Mouse (Mus musculus): Measurements from ENCODE around the gene Mettl15. TPM values are rescaled to one million over a fixed set of nuclear protein-coding genes. Genes with fewer than 3 reads are reported as not detected.

Mettl15 gene
- polyA plus RNA-seq, 1 experiment = 6.3 TPM

- no peak for DNase-seq (ENCODE audit: low read depth)
- TF ChIP-seq CTCF (IDR thresholded peaks at IDR 0.05; ENCODE audit: borderline replicate concordance, extremely low read depth, insufficient read depth, insufficient read length) (no peak), POLR2A (IDR thresholded peaks at IDR 0.05; ENCODE audit: borderline replicate concordance, extremely low read depth, insufficient read depth, insufficient read length, poor library complexity, severe bottlenecking) (no peak)
These were observed 124.4 kb downstream of the Mettl15 start for GRCm38 (mm10) chr2:109156131-109156530.

DNA sequence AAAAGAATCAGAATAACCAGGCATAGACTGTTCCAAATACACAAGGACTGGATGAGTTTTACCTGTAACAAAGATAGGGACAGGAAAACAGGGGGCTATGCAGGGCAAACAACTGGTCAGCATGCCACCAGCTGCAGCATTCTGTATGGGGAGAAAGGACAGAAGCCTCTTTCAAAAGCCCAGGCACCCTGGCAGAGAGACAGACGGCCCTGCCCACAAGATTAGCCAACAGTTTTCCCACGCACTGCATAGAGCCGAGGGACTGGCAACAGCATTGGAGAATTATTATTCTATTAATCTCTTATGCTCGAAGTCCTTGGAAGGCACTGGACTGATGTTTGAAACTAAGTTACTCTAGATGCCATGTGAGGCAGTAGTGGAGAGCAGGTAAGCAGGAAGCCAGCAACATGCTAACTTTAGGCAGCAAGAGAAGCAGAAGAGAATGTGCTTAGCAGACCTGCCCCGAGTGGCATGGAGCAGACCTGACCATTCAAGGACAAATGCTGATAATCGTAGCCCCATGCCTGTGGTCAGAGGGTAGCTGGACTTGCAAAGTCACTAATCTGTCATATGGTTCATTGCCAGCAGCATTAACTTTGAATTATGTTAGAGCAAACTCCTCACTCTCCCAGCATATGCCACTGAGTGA lies 127.0 kb downstream of the Mettl15 start:
- TF ChIP-seq POLR2A (IDR thresholded peaks at IDR 0.05; ENCODE audit: borderline replicate concordance, extremely low read depth, insufficient read depth, insufficient read length, poor library complexity, severe bottlenecking) (no peak), CTCF (IDR thresholded peaks at IDR 0.05; ENCODE audit: borderline replicate concordance, extremely low read depth, insufficient read depth, insufficient read length) (no peak)
- peak; percentile 33 for DNase-seq (ENCODE audit: low read depth)

DNA sequence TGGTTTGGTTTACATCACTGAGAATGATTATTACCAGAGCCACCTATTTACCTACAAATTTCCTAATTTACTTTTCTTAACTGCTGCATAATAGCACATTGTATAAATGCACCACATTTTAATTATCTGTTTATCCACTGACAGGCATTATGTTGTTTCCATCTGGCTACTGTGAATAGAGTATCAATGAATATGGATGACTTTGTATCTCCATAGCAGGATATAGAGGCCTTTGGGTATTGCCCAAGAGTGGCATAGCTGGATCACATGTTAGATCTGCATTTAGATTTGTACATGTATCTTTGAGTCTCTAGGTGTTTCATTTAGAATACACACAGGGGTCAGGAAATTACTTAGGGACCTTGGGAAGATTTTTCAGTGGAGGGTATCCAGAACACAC lies 133.3 kb downstream of the Mettl15 start:
- peak; percentile 32 for DNase-seq (ENCODE audit: low read depth)
- TF ChIP-seq POLR2A (IDR thresholded peaks at IDR 0.05; ENCODE audit: borderline replicate concordance, extremely low read depth, insufficient read depth, insufficient read length, poor library complexity, severe bottlenecking) (no peak), CTCF (IDR thresholded peaks at IDR 0.05; ENCODE audit: borderline replicate concordance, extremely low read depth, insufficient read depth, insufficient read length) (no peak)

GRCm38 (mm10) chr2:109144410-109144809 lies 136.1 kb downstream of the Mettl15 start:
- DNase-seq (ENCODE audit: low read depth) = no peak
- TF ChIP-seq POLR2A (IDR thresholded peaks at IDR 0.05; ENCODE audit: borderline replicate concordance, extremely low read depth, insufficient read depth, insufficient read length, poor library complexity, severe bottlenecking) (no peak), CTCF (IDR thresholded peaks at IDR 0.05; ENCODE audit: borderline replicate concordance, extremely low read depth, insufficient read depth, insufficient read length) (no peak)

DNA sequence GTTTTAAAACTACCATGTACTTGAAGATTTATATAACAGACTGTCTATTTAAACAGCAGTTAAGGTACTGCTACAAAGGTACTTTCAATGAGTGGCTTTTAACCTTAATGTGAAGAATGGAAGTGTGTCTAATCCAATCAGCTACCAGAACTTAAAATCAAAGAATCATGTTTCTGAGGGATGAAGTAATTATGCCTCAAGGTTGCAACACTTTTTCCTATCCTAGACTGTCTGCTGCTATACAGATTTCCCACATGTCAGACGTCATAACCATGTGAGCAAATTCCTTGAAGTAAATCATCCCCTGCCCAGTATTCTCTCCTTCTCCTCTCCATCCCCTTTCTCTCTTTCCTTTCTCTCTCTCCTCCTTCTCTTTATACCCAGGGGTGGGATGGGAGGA lies 140.2 kb downstream of the Mettl15 start:
- no peak for DNase-seq (ENCODE audit: low read depth)
- TF ChIP-seq CTCF (IDR thresholded peaks at IDR 0.05; ENCODE audit: borderline replicate concordance, extremely low read depth, insufficient read depth, insufficient read length) (no peak), POLR2A (IDR thresholded peaks at IDR 0.05; ENCODE audit: borderline replicate concordance, extremely low read depth, insufficient read depth, insufficient read length, poor library complexity, severe bottlenecking) (no peak)

- DNase-seq (ENCODE audit: low read depth) = peak; percentile 11
- TF ChIP-seq POLR2A (IDR thresholded peaks at IDR 0.05; ENCODE audit: borderline replicate concordance, extremely low read depth, insufficient read depth, insufficient read length, poor library complexity, severe bottlenecking) = no peak
- no peak for TF ChIP-seq CTCF (IDR thresholded peaks at IDR 0.05; ENCODE audit: borderline replicate concordance, extremely low read depth, insufficient read depth, insufficient read length)
These were observed 143.3 kb downstream of the Mettl15 start for GRCm38 (mm10) chr2:109137276-109137675.

DNA sequence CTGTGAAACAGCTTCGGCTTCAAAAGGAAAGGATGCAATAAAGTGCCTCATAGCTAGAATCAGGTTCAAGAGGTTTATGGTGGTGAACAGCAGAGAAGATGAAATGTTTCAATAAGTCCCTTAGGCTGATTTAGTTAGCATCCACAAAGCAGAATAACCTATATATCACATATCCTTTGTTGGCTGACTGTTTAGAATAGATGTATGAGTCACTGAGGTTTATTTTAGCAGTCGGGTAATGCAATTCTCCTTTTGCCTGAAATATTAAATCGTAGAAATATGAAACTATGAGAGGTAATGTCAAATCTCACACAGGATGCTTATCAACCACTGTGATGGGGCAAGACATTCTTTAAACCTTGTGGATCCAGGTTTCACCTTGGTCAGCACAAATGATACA lies 149.8 kb downstream of the Mettl15 start:
- no peak for DNase-seq (ENCODE audit: low read depth)
- TF ChIP-seq CTCF (IDR thresholded peaks at IDR 0.05; ENCODE audit: borderline replicate concordance, extremely low read depth, insufficient read depth, insufficient read length) = no peak
- no peak for TF ChIP-seq POLR2A (IDR thresholded peaks at IDR 0.05; ENCODE audit: borderline replicate concordance, extremely low read depth, insufficient read depth, insufficient read length, poor library complexity, severe bottlenecking)

- TF ChIP-seq POLR2A (IDR thresholded peaks at IDR 0.05; ENCODE audit: borderline replicate concordance, extremely low read depth, insufficient read depth, insufficient read length, poor library complexity, severe bottlenecking) (no peak), CTCF (IDR thresholded peaks at IDR 0.05; ENCODE audit: borderline replicate concordance, extremely low read depth, insufficient read depth, insufficient read length) (no peak)
- peak; percentile 17 for DNase-seq (ENCODE audit: low read depth)
These were observed 150.6 kb downstream of the Mettl15 start for GRCm38 (mm10) chr2:109129921-109130320.

DNA sequence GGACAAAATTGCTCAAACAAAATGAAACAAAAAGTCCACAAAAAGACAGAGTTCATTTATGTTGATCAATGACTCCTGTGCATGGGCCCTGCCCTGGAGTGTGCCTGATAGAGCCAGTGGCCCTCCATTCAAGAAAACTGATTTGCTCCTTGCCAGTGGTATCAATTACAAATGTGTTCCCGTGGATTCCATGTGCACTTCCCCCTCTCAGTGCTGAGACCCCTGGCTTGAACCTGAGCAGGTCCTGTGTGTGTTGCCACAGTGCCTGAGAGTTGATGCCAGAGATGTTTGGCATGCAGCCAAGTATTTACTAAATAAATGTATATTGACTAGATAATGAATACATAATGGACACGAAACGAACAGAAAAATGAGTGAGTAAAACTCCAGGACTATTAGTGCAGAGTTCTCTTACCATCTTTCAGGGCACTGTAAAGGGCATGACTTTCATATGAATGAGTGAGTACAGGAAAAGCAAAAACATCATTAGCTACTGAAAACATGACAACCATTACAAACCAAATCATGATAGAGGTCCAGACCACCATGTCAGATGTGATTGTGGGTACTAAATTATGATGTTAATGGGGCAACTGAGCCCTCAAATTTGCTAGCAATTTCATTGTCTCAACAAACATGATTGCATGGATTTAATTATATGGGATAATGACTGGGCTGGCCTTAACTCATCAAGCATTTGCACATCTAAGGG lies 174.6 kb downstream of the Mettl15 start:
- DNase-seq (ENCODE audit: low read depth) = peak; percentile 57

GRCm38 (mm10) chr2:109049686-109050085 lies 230.9 kb downstream of the Mettl15 start:
- no peak for TF ChIP-seq CTCF (IDR thresholded peaks at IDR 0.05; ENCODE audit: borderline replicate concordance, extremely low read depth, insufficient read depth, insufficient read length)
- no peak for TF ChIP-seq POLR2A (IDR thresholded peaks at IDR 0.05; ENCODE audit: borderline replicate concordance, extremely low read depth, insufficient read depth, insufficient read length, poor library complexity, severe bottlenecking)
- no peak for DNase-seq (ENCODE audit: low read depth)

More for the DNA sequence above, 174.6 kb downstream of the Mettl15 start:
- TF ChIP-seq CTCF (IDR thresholded peaks at IDR 0.05; ENCODE audit: borderline replicate concordance, extremely low read depth, insufficient read depth, insufficient read length) (no peak), POLR2A (IDR thresholded peaks at IDR 0.05; ENCODE audit: borderline replicate concordance, extremely low read depth, insufficient read depth, insufficient read length, poor library complexity, severe bottlenecking) (no peak)

Other genes starting within 250 kb of the Mettl15 start
- gene Kif18a, start within 50 bp of the Mettl15 start, polyA plus RNA-seq (2012; rRNA removed) = 4.2 and 7.3 TPM in 2 replicates